Mouse (Mus musculus) forebrain, embryonic 12.5 days (tissue): ENCODE measurements around the gene Il22ra1. TPM values are rescaled to one million over a fixed set of nuclear protein-coding genes. Genes with fewer than 3 reads are reported as not detected.

Experiments
- ATAC-seq: fragments of 200-750 bp; cut with Nextera tagmentation; 2 replicates; pipeline ENCODE4 v1.8.0; 2017; ENCODE audit warnings: moderate TSS enrichment; ENCODE audit not compliant: low FRiP score
- H3K27ac ChIP-seq: fragments of 300-500 bp; sonication (generic); 2 replicates; pipeline ENCODE4 v1.5.1; 2016; ENCODE audit warnings: mild to moderate bottlenecking
- H3K27me3 ChIP-seq: fragments of 300-500 bp; sonication (generic); 2 replicates; pipeline ENCODE4 v1.6.1; 2016; ENCODE audit warnings: mild to moderate bottlenecking
- H3K36me3 ChIP-seq: fragments of 300-500 bp; sonication (generic); replicated peaks from 2 replicates; pipeline ENCODE4 v1.6.1; 2016; ENCODE audit warnings: mild to moderate bottlenecking
- H3K4me1 ChIP-seq: fragments of 300-500 bp; sonication (generic); 2 replicates; pipeline ENCODE4 v1.6.1; 2016
- H3K4me2 ChIP-seq: fragments of 300-500 bp; sonication (generic); 2 replicates; pipeline ENCODE4 v1.6.1; 2016; ENCODE audit warnings: mild to moderate bottlenecking, moderate library complexity
- H3K4me3 ChIP-seq: fragments of 300-500 bp; sonication (generic); replicated peaks from 2 replicates; pipeline ENCODE4 v1.5.1; 2016; ENCODE audit warnings: mild to moderate bottlenecking
- H3K9ac ChIP-seq: fragments of 300-500 bp; sonication (generic); 2 replicates; pipeline ENCODE4 v1.6.1; 2016; ENCODE audit warnings: mild to moderate bottlenecking
- H3K9me3 ChIP-seq: fragments of 300-500 bp; sonication (generic); 2 replicates; pipeline ENCODE4 v1.6.1; 2016
- WGBS: fragments of 180-500 bp; shearing (Covaris S2); methylation state at CpG from one replicate; pipeline ENCODE4 v1.1.7; 2016; 5-methylcytosine and 5-hydroxymethylcytosine counted together
- polyA plus RNA-seq: library from polyadenylated mRNA; unstranded; fragments of >200 nt; fragmentation: Nextera tagmentation; extraction: Ambion mirVana; gene quantifications from 2 replicates; pipeline ENCODE4 v1.2.1, GENCODE M21; 2016

The Il22ra1 gene
- polyA plus RNA-seq, 1 experiment from 2014 or later = not detected

GRCm38 (mm10) chr4:135739148-135739547 lies 11.2 kb downstream of the Il22ra1 start:
- no peaks in the 10 kb centered on the region for H3K27me3 ChIP-seq
- no peaks in the 10 kb centered on the region for H3K36me3 ChIP-seq
- no peak for ATAC-seq
- H3K4me1 ChIP-seq = peaks cover 2% of the 10 kb centered on the region; the same call in 1 of the 2 replicates
- no peak overlapping the region for H3K9ac ChIP-seq
- no peaks in the 10 kb centered on the region for H3K9me3 ChIP-seq
- WGBS = 78% methylated on average over 7 of the region's 7 CpGs
- no peak overlapping the region for H3K4me3 ChIP-seq
- no peak overlapping the region for H3K4me2 ChIP-seq
- H3K27ac ChIP-seq = no peak overlapping the region

GRCm38 (mm10) chr4:135739672-135740071 lies 11.7 kb downstream of the Il22ra1 start:
- no peak for ATAC-seq
- Histone ChIP-seq H3K27ac (no peak overlapping the region), H3K36me3 (no peaks in the 10 kb centered on the region), H3K9me3 (no peaks in the 10 kb centered on the region), H3K27me3 (no peaks in the 10 kb centered on the region), H3K4me1 (peaks cover 2% of the 10 kb centered on the region; the same call in 1 of the 2 replicates), H3K9ac (no peak overlapping the region), H3K4me3 (no peak overlapping the region), H3K4me2 (no peak overlapping the region)
- WGBS = 91% methylated on average over 14 of the region's 14 CpGs

- no peak overlapping the region for H3K27ac ChIP-seq
- peaks cover 2% of the 10 kb centered on the region; the same call in 1 of the 2 replicates for H3K4me1 ChIP-seq
- no peaks in the 10 kb centered on the region for H3K9me3 ChIP-seq
- no peak overlapping the region for H3K9ac ChIP-seq
- H3K4me3 ChIP-seq = no peak overlapping the region
- H3K36me3 ChIP-seq = no peaks in the 10 kb centered on the region
- H3K27me3 ChIP-seq = 0 out of 2 replicates have a peak, but pooled peaks cover 3% of the 10 kb centered on the region
- 63% methylated on average over 6 of the region's 6 CpGs for WGBS
- no peak overlapping the region for H3K4me2 ChIP-seq
- ATAC-seq = no peak
These were observed 15.5 kb downstream of the Il22ra1 start for GRCm38 (mm10) chr4:135743520-135743919.

GRCm38 (mm10) chr4:135744726-135745448 lies 16.9 kb downstream of the Il22ra1 start:
- H3K4me2 ChIP-seq = no peak overlapping the region
- no peak overlapping the region for H3K4me3 ChIP-seq
- peaks cover 2% of the 10 kb centered on the region; the same call in 1 of the 2 replicates for H3K4me1 ChIP-seq
- ATAC-seq = no peak
- no peak overlapping the region for H3K27ac ChIP-seq
- H3K9me3 ChIP-seq = no peaks in the 10 kb centered on the region
- no peaks in the 10 kb centered on the region for H3K36me3 ChIP-seq
- H3K9ac ChIP-seq = no peak overlapping the region
- 0 out of 2 replicates have a peak, but pooled peaks cover 3% of the 10 kb centered on the region for H3K27me3 ChIP-seq
- WGBS = 75% methylated on average over 16 of the region's 16 CpGs

GRCm38 (mm10) chr4:135745613-135746012 lies 17.6 kb downstream of the Il22ra1 start:
- Histone ChIP-seq H3K27ac (no peak overlapping the region), H3K9me3 (no peaks in the 10 kb centered on the region), H3K27me3 (0 out of 2 replicates have a peak, but pooled peaks cover 3% of the 10 kb centered on the region), H3K4me2 (no peak overlapping the region), H3K36me3 (no peaks in the 10 kb centered on the region), H3K9ac (no peak overlapping the region), H3K4me1 (peaks cover 2% of the 10 kb centered on the region; the same call in 1 of the 2 replicates), H3K4me3 (no peak overlapping the region)
- 80% methylated on average over 10 of the region's 10 CpGs for WGBS
- no peak for ATAC-seq

- Histone ChIP-seq H3K4me1 (no peaks in the 10 kb centered on the region), H3K4me2 (no peak overlapping the region), H3K9me3 (0 out of 2 replicates have a peak, but pooled peaks cover 3% of the 10 kb centered on the region), H3K9ac (no peak overlapping the region), H3K4me3 (no peak overlapping the region), H3K27me3 (no peaks in the 10 kb centered on the region), H3K27ac (no peak overlapping the region), H3K36me3 (no peaks in the 10 kb centered on the region)
- 76% methylated on average over 8 of the region's 8 CpGs for WGBS
- ATAC-seq = no peak
These were observed 22.9 kb downstream of the Il22ra1 start for GRCm38 (mm10) chr4:135750896-135751295.

- Histone ChIP-seq H3K4me2 (no peak overlapping the region), H3K9ac (no peak overlapping the region), H3K27ac (no peak overlapping the region), H3K27me3 (no peaks in the 10 kb centered on the region), H3K9me3 (0 out of 2 replicates have a peak, but pooled peaks cover 3% of the 10 kb centered on the region), H3K36me3 (no peaks in the 10 kb centered on the region), H3K4me3 (no peak overlapping the region), H3K4me1 (no peaks in the 10 kb centered on the region)
- no peak for ATAC-seq
- 82% methylated on average over 7 of the region's 7 CpGs for WGBS
These were observed 24.3 kb downstream of the Il22ra1 start for GRCm38 (mm10) chr4:135752106-135752778.

- WGBS = 95% methylated on average over 8 of the region's 8 CpGs
- Histone ChIP-seq H3K4me1 (no peaks in the 10 kb centered on the region), H3K36me3 (no peaks in the 10 kb centered on the region), H3K27ac (no peak overlapping the region), H3K4me2 (no peak overlapping the region), H3K9ac (no peak overlapping the region), H3K9me3 (0 out of 2 replicates have a peak, but pooled peaks cover 3% of the 10 kb centered on the region), H3K27me3 (no peaks in the 10 kb centered on the region), H3K4me3 (no peak overlapping the region)
- no peak for ATAC-seq
These were observed 24.8 kb downstream of the Il22ra1 start for GRCm38 (mm10) chr4:135752779-135753164.

GRCm38 (mm10) chr4:135758331-135758730 lies 30.4 kb downstream of the Il22ra1 start:
- Histone ChIP-seq H3K36me3 (no peaks in the 10 kb centered on the region), H3K9me3 (0 out of 2 replicates have a peak, but pooled peaks cover 3% of the 10 kb centered on the region), H3K4me2 (no peak overlapping the region), H3K27me3 (peaks cover 18% of the 10 kb centered on the region), H3K4me3 (no peak overlapping the region), H3K27ac (no peak overlapping the region), H3K4me1 (peaks cover 12% of the 10 kb centered on the region), H3K9ac (no peak overlapping the region)
- 27% methylated on average over 4 of the region's 4 CpGs for WGBS
- ATAC-seq = no peak

GRCm38 (mm10) chr4:135758825-135759224 lies 30.9 kb downstream of the Il22ra1 start:
- Histone ChIP-seq H3K27me3 (peaks cover 18% of the 10 kb centered on the region), H3K36me3 (no peaks in the 10 kb centered on the region), H3K9ac (no peak overlapping the region), H3K9me3 (0 out of 2 replicates have a peak, but pooled peaks cover 3% of the 10 kb centered on the region), H3K4me1 (peaks cover 12% of the 10 kb centered on the region), H3K4me3 (no peak overlapping the region), H3K4me2 (no peak overlapping the region), H3K27ac (no peak overlapping the region)
- 37% methylated on average over 6 of the region's 6 CpGs for WGBS
- ATAC-seq = no peak

- ATAC-seq = no peak
- no peak within 1 kb of the TSS for H3K9ac ChIP-seq
- H3K27me3 ChIP-seq = peaks cover 18% of the 10 kb centered on the region
- no peaks in the 10 kb centered on the region for H3K36me3 ChIP-seq
- H3K4me3 ChIP-seq = no peak within 1 kb of the TSS
- 68% methylated on average over 10 of the region's 10 CpGs for WGBS
- H3K27ac ChIP-seq = no peak within 1 kb of the TSS
- H3K4me2 ChIP-seq = no peak within 1 kb of the TSS
- H3K9me3 ChIP-seq = 0 out of 2 replicates have a peak, but pooled peaks cover under 1% of the 10 kb centered on the region
- peaks cover 12% of the 10 kb centered on the region for H3K4me1 ChIP-seq
These were observed 31.5 kb downstream of the Il22ra1 start, which contains the start of gene Myom3 for GRCm38 (mm10) chr4:135759356-135759976. Gene Myom3, plus strand, starts transcription at chr4:135759715.

GRCm38 (mm10) chr4:135761048-135761447 lies 33.1 kb downstream of the Il22ra1 start:
- 64% methylated on average over 8 of the region's 8 CpGs for WGBS
- Histone ChIP-seq H3K4me2 (no peak overlapping the region), H3K9me3 (no peaks in the 10 kb centered on the region), H3K4me3 (no peak overlapping the region), H3K9ac (no peak overlapping the region), H3K27me3 (peaks cover 18% of the 10 kb centered on the region), H3K27ac (no peak overlapping the region), H3K36me3 (no peaks in the 10 kb centered on the region), H3K4me1 (peaks cover 12% of the 10 kb centered on the region)
- no peak for ATAC-seq
